Mouse (Mus musculus) splenic B cell, adult 2 months (primary cell): Measurements from ENCODE around the gene Lmtk3.

Source experiments
- DNase-seq: peaks from one replicate; pipeline ENCODE4 v3.0.0-alpha.2; 2011; ENCODE audit warnings: low read depth, low spot score
- H3K27me3 ChIP-seq: 2 replicates; pipeline ENCODE4 v1.6.1; 2012; ENCODE audit warnings: mild to moderate bottlenecking, low read length, moderate library complexity, mixed read lengths; ENCODE audit not compliant: control insufficient read depth, poor library complexity, insufficient read depth, severe bottlenecking
- H3K36me3 ChIP-seq: 2 replicates; pipeline ENCODE4 v1.6.1; 2012; ENCODE audit warnings: mild to moderate bottlenecking, low read length, moderate library complexity, mixed read lengths; ENCODE audit not compliant: control insufficient read depth, poor library complexity, insufficient read depth, severe bottlenecking

The Lmtk3 gene

DNA sequence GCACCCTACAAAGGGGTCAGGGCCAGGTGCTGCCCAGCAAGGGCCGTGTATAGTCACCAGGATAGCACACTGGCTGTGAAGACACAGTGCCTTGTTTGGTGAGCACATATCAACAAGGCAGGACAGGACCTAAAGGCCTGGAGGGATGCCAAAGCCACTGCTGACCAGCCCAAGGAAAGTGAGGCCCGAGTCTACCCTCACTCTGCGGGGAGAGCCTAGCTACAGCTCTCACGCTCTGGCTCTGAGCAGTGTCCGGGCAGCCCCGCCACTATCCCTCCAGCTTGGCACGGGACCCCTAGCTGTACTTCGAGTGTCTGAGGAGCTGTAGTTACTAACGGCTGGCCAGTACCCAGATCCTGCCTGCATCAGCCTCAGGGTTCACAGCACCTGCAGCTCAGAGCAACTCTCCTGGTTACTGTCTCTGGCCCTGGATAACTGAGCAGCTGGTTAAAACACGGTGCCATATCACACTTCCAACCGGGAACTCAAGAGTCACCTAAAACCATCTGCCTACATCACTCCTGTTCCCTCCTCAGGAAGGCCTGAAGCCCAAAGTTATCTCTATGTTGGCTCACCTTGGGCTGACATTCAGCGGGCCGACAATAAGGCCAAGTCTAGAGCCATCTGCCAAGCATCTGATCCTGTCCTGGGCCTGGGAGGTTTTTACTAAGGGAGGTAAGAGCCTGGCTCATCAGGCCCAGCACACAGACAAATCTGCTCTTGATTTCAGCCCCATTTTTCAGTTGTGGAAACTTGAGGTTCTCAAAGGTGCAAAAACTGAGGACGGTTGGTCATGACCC is 25.9 kb downstream of the Lmtk3 start:
- DNase-seq: no peak

DNA sequence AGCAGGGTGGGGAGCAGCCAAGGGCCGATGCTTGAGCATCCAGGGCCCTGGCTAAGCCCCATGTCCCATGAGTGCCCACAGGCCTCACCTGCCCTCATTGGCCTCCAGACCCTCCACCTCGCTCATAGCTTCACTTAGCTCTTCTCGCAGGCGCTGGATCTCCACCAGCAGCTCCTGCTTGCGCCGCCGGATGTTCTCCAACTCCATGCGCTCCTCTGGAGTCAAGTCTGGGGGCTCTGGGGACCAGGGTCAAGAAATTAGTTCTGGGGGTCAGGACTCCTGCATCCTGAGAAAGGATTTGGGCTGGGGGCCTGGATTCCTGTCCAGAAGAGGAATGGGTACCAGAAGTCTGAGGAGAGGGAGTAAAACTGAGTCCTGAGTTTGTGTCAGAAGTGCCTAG is 29.4 kb downstream of the Lmtk3 start:
- no peak for DNase-seq
- Histone ChIP-seq H3K36me3 (peaks cover 13% of the 10 kb centered on the region), H3K27me3 (no peaks in the 10 kb centered on the region)

More for the DNA sequence above, 25.9 kb downstream of the Lmtk3 start:
- Histone ChIP-seq H3K27me3 (no peaks in the 10 kb centered on the region), H3K36me3 (peaks cover 16% of the 10 kb centered on the region)

DNA sequence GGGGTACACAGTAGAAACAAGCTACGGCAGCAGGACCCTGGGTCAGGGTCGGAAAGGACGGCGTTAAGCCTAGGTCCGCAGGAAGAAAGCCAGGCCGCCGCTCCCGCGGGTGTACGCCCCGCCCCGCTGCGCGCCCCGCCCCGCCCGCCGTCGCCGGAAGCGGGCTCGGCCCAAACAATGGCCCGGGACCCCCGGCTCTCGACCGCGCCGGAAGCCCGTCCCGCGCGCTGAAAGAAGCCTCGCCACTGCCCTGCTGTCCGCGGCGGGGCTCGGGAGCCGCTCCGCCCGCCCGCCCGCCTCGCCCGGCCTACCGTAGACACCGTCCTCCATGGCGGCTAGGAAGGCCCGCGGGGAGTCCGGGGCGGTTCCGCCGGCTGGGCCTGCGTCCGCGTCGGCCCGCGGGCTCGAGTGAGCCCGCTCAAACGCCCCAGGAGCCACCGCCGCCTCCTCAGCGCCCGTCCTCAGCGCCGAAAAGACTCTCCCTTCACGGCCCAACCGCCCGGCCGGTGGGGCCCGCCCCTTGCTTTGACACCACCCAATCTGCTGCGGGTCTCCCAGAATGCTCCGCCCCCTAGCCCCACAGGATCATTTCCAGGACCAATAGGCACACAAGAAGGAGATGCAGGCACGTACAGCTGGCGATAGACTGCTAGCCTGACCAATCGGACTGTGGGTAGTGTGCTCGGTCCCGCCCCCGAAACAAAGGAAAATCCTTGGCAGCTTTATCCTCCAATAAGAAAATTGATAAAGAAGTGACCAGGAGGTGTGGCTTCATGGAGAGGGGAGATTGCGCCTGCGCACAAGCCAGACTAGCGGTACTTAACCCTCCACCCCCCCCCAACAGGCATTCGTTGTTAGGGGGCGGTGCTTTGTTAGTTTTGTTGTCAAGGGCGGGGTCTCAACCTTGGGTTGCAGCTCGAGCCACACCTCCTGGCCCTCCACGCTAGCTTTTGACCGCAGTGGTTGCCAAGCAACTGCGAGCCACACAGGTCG is 30.5 kb downstream of the Lmtk3 start, which contains the start of gene Cyth2:
TSS of gene Cyth2 (minus strand) at position 795 of the 993 bp plus-strand sequence.
- peak; percentile 100 for DNase-seq

DNA sequence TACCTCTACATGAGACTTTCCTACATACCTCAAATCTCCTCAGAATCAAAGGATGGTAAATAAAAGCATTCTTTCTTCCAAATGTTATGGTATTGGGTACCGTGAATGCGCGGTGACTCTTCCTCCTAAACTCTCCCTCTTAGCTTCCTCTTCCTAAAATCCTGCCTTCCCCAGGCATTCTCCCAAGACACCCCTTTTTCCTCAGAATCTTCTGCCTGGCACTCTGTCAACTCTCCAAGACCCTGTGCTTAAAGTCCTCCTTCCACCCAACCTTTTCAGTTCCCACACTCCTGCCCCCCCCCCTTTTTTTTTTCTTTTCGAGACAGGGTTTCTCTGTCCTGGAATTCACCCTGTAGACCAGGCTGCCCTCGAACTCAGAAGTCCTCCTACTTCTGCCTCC is 31.3 kb downstream of the Lmtk3 start:
- Histone ChIP-seq H3K27me3 (no peaks in the 10 kb centered on the region), H3K36me3 (peaks cover 5% of the 10 kb centered on the region)
- no peak for DNase-seq

More for the DNA sequence above, 30.5 kb downstream of the Lmtk3 start, which contains the start of gene Cyth2:
- Histone ChIP-seq H3K36me3 (peaks cover 5% of the 10 kb centered on the region), H3K27me3 (no peaks in the 10 kb centered on the region)

DNA sequence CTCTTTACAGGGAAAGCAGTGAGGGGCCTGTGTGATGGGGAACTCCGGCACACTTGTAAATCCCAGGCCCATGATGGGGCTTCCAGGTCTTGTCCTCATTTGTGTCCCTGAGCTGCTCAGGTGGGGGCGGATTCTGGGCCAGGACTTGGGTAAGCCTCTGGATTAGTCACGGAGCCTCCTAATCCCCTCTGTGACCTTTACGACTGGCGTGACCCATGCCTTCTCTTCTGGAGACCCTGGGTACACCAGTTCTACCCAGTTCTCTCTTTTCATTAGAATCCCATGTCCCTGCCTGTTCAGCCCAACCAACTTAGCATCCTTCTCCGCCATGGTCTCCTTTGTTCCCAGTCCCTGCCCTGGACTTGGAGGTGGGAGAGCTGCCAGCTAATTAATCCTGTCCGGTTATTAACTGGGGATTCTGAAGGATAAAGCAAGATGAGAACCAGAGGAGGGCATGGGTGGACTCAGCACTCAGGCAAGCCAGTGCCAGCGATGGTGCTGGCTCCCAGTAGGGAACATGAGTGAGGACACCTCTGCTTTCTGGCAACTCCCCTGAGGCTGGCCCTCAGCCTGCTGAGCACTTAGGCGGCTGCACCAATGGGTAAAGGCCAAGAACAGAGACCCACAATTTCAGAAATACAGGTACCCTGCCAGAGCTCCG is 31.9 kb downstream of the Lmtk3 start:
- DNase-seq: no peak
- no peaks in the 10 kb centered on the region for H3K27me3 ChIP-seq
- H3K36me3 ChIP-seq: no peaks in the 10 kb centered on the region; the same call in 1 of the 2 replicates

DNA sequence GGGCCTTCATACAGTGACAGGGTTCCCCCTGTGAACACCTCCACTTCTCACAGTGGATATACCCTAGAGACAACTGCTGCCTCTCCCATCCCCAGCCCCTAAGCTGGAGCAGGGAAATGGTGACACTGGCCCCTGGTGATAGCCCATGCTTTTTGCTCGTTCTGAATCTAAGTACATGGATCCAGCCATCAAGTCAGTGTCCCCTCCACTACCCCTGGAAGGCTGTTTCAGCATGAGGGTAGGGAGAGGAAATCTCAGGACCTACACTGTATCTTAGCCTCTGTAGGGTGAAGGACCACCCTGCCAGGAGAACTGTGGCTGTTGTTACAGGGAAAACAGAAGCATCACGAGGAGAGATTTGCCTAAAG is 32.4 kb downstream of the Lmtk3 start:
- no peaks in the 10 kb centered on the region; the same call in 1 of the 2 replicates for H3K36me3 ChIP-seq
- DNase-seq: no peak
- no peaks in the 10 kb centered on the region for H3K27me3 ChIP-seq

DNA sequence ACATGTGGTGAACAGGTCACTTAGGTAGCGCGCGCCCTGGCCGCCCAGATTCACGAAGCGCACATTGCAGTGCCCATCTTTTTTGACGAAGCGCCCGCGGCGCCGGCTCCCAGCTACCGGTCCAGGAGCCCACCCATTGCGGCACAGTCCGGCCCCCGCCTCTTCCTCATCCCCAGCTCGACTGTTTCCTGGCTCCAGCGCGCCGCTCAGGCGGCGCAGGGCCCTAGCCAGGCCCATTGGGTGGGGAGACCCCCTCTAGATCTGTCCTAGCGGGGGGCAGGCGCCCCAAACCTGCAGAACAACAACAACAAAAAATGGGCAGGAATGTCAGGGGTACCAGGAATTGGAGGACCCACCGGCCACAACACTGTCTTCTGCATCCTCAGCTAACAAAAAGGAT is 36.3 kb downstream of the Lmtk3 start:
- DNase-seq: no peak
- H3K36me3 ChIP-seq: no peaks in the 10 kb centered on the region; the same call in 1 of the 2 replicates

DNA sequence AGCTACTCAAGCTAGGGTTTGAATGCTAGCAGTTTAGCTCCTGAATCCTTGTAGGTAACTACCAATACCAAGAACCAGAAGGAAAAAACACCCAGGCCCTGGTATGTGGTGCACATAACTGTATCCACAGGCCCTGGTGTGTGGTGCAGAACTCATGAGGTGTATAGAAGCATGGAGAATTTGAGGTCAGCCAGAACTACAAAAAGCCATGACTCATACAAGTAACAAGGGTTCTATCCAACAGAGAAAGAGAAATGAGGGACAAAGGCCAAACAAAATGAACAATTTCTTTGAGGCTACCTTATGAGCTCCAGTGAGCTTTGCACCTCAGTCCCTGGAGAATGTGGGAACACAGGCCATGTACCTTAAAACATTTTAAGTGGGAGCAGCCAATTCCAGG is 37.4 kb downstream of the Lmtk3 start:
- peaks cover 4% of the 10 kb centered on the region for H3K36me3 ChIP-seq
- DNase-seq: no peak
- no peaks in the 10 kb centered on the region for H3K27me3 ChIP-seq

More for the DNA sequence above, 36.3 kb downstream of the Lmtk3 start:
- H3K27me3 ChIP-seq: no peaks in the 10 kb centered on the region

DNA sequence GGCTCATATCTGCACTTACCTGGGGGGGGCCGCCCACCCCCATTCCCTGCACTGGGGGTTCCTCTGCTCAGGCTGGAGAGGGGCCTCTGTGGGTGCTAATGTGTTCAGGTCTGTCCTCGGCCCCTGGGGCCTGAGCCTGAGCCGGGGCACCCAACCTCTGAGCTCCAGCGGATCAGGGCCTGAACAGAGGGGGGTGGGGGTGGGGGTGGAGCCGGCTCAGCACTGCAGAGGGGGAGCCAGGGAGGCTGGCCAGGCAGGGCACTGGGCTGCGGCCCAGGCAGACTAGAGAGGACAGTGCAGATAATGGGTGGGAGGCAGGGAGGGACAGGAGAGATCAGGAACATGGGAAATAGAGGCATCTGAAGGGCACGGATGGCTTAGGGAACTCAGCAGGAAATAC is 41.1 kb downstream of the Lmtk3 start, which contains the start of gene Kcnj14:
TSS of gene Kcnj14 (minus strand) at position 185 of the 400 bp plus-strand sequence.
- peaks cover 4% of the 10 kb centered on the region for H3K36me3 ChIP-seq
- DNase-seq: no peak
- H3K27me3 ChIP-seq: no peaks in the 10 kb centered on the region

DNA sequence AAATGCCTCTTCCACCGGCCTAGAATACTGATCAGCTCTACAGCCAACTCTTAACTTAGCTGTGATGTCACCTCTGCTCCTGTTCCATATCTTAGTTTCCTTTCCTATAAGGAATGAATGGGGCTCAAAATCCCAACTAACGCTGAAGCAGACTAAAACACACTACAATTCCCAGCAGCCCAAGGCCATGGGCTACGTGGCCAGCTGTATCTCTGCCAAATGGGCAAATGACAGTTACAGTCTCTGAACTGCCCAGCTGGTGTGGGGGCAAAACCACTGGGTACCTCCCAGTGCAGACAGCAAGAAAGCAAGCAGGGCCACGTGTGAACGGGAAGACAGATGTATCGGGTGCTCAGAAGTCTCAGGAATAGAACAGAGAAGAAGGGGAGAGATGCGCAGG is 43.1 kb downstream of the Lmtk3 start:
- Histone ChIP-seq H3K36me3 (peaks cover 4% of the 10 kb centered on the region), H3K27me3 (no peaks in the 10 kb centered on the region)
- no peak for DNase-seq

DNA sequence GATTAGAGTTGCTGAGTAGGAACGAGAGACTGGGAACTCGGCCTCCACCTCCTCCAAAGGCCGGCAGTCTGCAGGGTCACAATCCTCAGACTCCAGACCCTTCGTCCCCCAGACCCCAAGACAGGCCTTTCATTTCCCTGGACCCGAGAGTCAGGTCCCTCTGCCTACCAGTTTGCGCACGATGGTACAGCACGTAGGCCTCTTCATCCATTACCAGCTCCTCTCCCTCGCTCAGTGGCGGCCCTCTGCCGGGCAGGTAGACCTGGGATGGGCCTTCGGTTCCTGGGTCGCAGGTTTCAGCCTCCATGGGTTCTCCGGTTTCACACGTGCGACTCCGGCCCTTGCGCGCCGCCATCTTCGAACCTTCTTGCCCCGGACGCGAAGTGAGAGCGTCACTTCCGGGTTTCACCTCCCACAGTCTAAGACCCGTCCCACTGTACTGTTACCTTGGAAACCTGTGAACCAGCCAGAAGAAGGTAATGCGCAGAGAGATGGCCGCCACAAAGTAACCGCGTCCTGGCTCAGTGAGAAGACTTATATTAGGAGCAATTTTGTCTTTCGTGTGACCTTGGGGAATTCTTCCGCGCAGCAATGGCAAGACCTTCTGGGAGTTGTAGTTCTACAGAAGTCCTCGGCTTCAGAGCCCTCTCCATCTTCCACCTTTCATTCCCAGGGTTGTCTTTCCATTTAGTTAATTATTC is 47.0 kb downstream of the Lmtk3 start, which contains the start of gene Grwd1:
TSS of gene Grwd1 (minus strand) at position 518 of the 701 bp plus-strand sequence.
- no peaks in the 10 kb centered on the region; the same call in 1 of the 2 replicates for H3K36me3 ChIP-seq
- DNase-seq: peak; percentile 94

DNA sequence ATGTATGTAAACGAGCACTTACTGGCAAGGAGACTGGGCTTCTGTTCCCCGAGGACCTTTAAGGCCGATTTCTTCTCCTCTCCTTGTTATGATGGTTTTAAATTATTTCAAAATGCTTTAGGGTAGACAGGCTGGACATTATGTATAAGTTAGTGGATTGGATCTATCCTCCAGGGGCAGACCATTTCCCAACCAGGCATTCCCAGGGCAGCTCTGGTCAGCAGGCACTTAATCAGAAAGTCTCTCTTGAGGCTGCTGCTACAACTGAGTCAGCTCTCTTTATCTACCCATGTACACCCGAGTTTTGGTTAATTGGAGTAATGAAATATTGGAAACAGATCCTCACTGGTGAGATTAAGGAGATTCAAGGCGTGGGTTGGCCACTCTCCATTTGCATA is 47.6 kb downstream of the Lmtk3 start:
- H3K36me3 ChIP-seq: no peaks in the 10 kb centered on the region; the same call in 1 of the 2 replicates
- no peak for DNase-seq
- H3K27me3 ChIP-seq: no peaks in the 10 kb centered on the region

More for the DNA sequence above, 47.0 kb downstream of the Lmtk3 start, which contains the start of gene Grwd1:
- no peaks in the 10 kb centered on the region for H3K27me3 ChIP-seq

DNA sequence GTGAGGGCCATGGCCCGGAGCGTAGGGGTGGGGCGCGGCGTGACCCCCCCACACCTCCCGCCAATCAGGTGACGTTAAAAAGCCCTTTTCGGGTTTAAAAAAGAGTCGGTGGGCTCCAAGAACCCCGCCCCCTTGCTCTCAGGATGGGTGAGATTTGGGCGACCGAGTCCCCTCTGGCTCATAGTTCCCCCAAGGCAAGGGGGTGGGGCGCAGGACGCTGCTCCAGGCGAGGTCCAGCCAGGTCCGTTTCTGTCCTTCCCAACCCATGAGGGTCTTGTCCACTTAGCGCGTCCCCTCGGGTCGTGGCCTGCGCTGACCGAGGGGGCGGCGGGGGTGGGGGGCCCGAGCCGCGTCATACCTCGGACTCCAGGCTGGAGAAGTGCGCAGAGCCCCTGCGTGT is 48.9 kb downstream of the Lmtk3 start:
- Histone ChIP-seq H3K36me3 (no peaks in the 10 kb centered on the region), H3K27me3 (no peaks in the 10 kb centered on the region)
- DNase-seq: no peak
